Mouse (Mus musculus) CD4-positive naive resting alpha-beta T cell, adult 76 days (primary cell): ENCODE data around the gene Rps6kb1. TPM values are rescaled to one million over a fixed set of nuclear protein-coding genes. Genes with fewer than 3 reads are reported as not detected.

Source experiments
- total RNA-seq: library from RNA; stranded (reverse); gene quantifications from one replicate; pipeline ENCODE4 v1.2.4, GENCODE M21; 2023

Rps6kb1 gene
- 70.7 TPM for total RNA-seq

DNA sequence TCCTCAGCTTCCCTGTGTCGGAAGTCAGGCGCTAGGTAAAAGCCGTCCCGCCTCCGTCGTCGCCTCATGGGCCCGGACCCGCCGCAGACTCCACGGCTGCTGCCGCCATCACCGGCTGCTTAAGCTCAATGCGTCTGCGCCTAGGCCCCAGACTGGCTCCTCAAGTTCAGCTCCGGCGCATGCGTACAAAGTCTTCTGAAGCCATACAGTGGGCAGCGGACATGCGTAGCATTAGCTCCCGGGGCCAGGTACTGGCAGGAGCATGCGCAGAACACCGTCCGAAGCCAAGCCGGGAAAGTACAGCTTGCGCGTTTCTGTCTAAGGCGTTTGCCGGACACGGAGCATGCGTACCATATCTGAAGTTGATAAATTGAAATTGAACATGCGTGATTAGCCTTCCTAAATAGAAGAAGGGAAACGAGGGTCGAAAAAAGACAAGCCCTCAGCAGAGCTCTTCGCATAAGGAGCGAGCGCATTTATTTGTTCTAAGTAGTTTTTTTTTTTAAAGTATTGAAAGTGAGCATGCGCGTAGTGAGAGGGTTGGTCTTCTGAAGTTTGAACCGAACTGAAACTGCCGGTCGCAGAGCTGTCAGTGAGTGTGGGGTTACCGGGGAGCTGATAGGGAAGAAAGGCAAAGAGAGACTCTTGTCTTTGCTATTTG lies at the start of gene Rps6kb1, which contains the start of gene Tubd1:
Rps6kb1 (minus strand) TSS at position 167 of the 661 bp plus-strand sequence.
Tubd1 (plus strand) TSS at position 353 of the 661 bp plus-strand sequence.

DNA sequence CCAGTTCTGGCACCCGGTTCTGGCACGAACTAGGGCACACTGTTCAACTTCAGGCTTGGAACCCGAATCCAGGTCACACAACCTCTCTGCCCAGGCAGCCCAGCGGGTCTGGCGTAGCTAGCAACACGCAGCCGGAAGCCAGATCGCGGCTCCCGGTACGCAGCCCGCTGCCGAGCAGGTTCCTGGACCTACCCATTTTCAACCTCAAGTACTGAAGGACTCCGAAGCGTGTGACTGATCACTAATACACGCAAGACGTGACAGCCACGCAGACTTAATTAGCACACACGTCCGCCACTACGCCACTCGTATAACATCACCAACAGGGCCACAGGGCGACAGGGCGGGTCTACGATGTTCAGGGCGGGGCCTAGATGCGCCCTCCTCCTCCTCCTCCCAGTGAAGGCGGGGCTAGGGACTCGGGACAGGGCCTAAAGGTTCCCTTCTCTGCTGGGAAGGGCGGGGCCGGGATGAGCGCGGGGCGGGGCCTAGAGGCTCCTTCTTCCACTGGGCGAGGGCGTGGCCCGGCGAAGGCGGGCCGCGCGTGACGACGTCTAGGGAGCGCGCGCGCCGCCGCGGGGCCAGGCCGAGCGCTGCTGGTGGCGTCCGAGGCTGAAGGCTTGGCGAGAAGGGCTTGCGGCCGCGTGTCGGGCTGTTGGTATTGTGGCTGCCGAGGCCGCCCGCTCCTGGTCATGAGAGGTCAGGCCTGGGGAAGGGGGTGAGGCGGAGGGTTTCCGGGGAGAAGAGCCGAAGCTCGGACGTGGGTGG lies 60.3 kb downstream of the Rps6kb1 start, which contains the start of gene Rnft1:
Rnft1 (plus strand) TSS at position 557 of the 768 bp plus-strand sequence.

Other genes with a start within 250 kb of the Rps6kb1 start
- gene Med13, start 187.2 kb downstream of the Rps6kb1 start, total RNA-seq: 94.7 TPM
- gene Rnft1, start 60.1 kb downstream of the Rps6kb1 start, total RNA-seq: 37.1 TPM
- 3.1 TPM for gene Tubd1, start 186 bp upstream of the Rps6kb1 start, total RNA-seq
- 40.1 TPM for gene Vmp1, start 139.0 kb upstream of the Rps6kb1 start, total RNA-seq
- 5.3 TPM for gene Ptrh2, start 139.2 kb upstream of the Rps6kb1 start, total RNA-seq
- gene Cltc, start 212.8 kb upstream of the Rps6kb1 start, total RNA-seq: 183 TPM